Mouse (Mus musculus): Measurements from ENCODE around the gene Tm2d3. TPM values are rescaled to one million over a fixed set of nuclear protein-coding genes. Genes with fewer than 3 reads are reported as not detected.

Gene Tm2d3
- polyA plus RNA-seq, 1 experiment from 2014 or later: 65.9 TPM

- ATAC-seq (replicated peaks; ENCODE audit: low FRiP score): no peak
Observed at GRCm38 (mm10) chr7:65663225-65663790, 27.7 kb upstream of the Tm2d3 start.

GRCm38 (mm10) chr7:65663886-65664285, 27.1 kb upstream of the Tm2d3 start:
- H3K27me3 ChIP-seq (ENCODE audit: control insufficient read depth, insufficient read depth, low read length): no peaks in the 10 kb centered on the region
- no peak overlapping the region for H3K4me2 ChIP-seq (ENCODE audit: low read depth, low read length, severe bottlenecking)
- H3K27ac ChIP-seq (ENCODE audit: low read depth, low read length): no peak overlapping the region
- ATAC-seq (replicated peaks; ENCODE audit: low FRiP score) (no peak), DNase-seq (ENCODE audit: low spot score) (no peak)
- H3K4me1 ChIP-seq (replicated peaks; ENCODE audit: control insufficient read depth, insufficient read depth, low read length): no peaks in the 10 kb centered on the region
- no peaks in the 10 kb centered on the region for H3K36me3 ChIP-seq (ENCODE audit: control insufficient read depth, insufficient read depth, low read length)
- H3K9ac ChIP-seq (ENCODE audit: low read length): no peak overlapping the region
- 93% methylated on average over 14 of the region's 14 CpGs for WGBS
- no peaks in the 10 kb centered on the region for H3K9me3 ChIP-seq (ENCODE audit: control insufficient read depth, low read length)
- no peak overlapping the region for H3K4me3 ChIP-seq (ENCODE audit: low read depth, low read length)

More at GRCm38 (mm10) chr7:65663225-65663790, 27.7 kb upstream of the Tm2d3 start:
- H3K27me3 ChIP-seq (ENCODE audit: control insufficient read depth, insufficient read depth, low read length): no peaks in the 10 kb centered on the region
- no peaks in the 10 kb centered on the region for H3K36me3 ChIP-seq (ENCODE audit: control insufficient read depth, insufficient read depth, low read length)
- H3K4me2 ChIP-seq (ENCODE audit: low read depth, low read length, severe bottlenecking): no peak overlapping the region
- 88% methylated on average over 11 of the region's 11 CpGs for WGBS
- DNase-seq (ENCODE audit: low spot score): no peak
- no peak overlapping the region for H3K4me3 ChIP-seq (ENCODE audit: low read depth, low read length)
- no peaks in the 10 kb centered on the region for H3K9me3 ChIP-seq (ENCODE audit: control insufficient read depth, low read length)
- no peak overlapping the region for H3K9ac ChIP-seq (ENCODE audit: low read length)
- no peaks in the 10 kb centered on the region for H3K4me1 ChIP-seq (replicated peaks; ENCODE audit: control insufficient read depth, insufficient read depth, low read length)
- no peak overlapping the region for H3K27ac ChIP-seq (ENCODE audit: low read depth, low read length)

GRCm38 (mm10) chr7:65667491-65667890, 23.5 kb upstream of the Tm2d3 start:
- no peaks in the 10 kb centered on the region for H3K4me1 ChIP-seq (replicated peaks; ENCODE audit: control insufficient read depth, insufficient read depth, low read length)
- H3K27ac ChIP-seq (ENCODE audit: low read depth, low read length): no peak overlapping the region
- no peaks in the 10 kb centered on the region for H3K27me3 ChIP-seq (ENCODE audit: control insufficient read depth, insufficient read depth, low read length)
- no peaks in the 10 kb centered on the region for H3K36me3 ChIP-seq (ENCODE audit: control insufficient read depth, insufficient read depth, low read length)
- H3K9ac ChIP-seq (ENCODE audit: low read length): no peak overlapping the region
- no peak overlapping the region for H3K4me3 ChIP-seq (ENCODE audit: low read depth, low read length)
- ATAC-seq (replicated peaks; ENCODE audit: low FRiP score) (no peak), DNase-seq (ENCODE audit: low spot score) (no peak)
- H3K4me2 ChIP-seq (ENCODE audit: low read depth, low read length, severe bottlenecking): no peak overlapping the region
- no peaks in the 10 kb centered on the region for H3K9me3 ChIP-seq (ENCODE audit: control insufficient read depth, low read length)
- 95% methylated on average over 6 of the region's 6 CpGs for WGBS

GRCm38 (mm10) chr7:65678050-65678449, 12.9 kb upstream of the Tm2d3 start:
- Histone ChIP-seq H3K36me3 (ENCODE audit: control insufficient read depth, insufficient read depth, low read length) (no peaks in the 10 kb centered on the region; the same call in 1 of the 2 replicates), H3K4me1 (replicated peaks; ENCODE audit: control insufficient read depth, insufficient read depth, low read length) (no peaks in the 10 kb centered on the region), H3K4me2 (ENCODE audit: low read depth, low read length, severe bottlenecking) (no peak overlapping the region), H3K9me3 (ENCODE audit: control insufficient read depth, low read length) (no peaks in the 10 kb centered on the region), H3K27me3 (ENCODE audit: control insufficient read depth, insufficient read depth, low read length) (no peaks in the 10 kb centered on the region), H3K9ac (ENCODE audit: low read length) (no peak overlapping the region), H3K27ac (ENCODE audit: low read depth, low read length) (no peak overlapping the region), H3K4me3 (ENCODE audit: low read depth, low read length) (no peak overlapping the region)
- DNase-seq (ENCODE audit: low spot score) (no peak), ATAC-seq (replicated peaks; ENCODE audit: low FRiP score) (no peak)
- WGBS: 86% methylated on average over 10 of the region's 10 CpGs

GRCm38 (mm10) chr7:65678900-65679595, 11.9 kb upstream of the Tm2d3 start:
- Histone ChIP-seq H3K9ac (ENCODE audit: low read length) (no peak overlapping the region), H3K36me3 (ENCODE audit: control insufficient read depth, insufficient read depth, low read length) (no peaks in the 10 kb centered on the region; the same call in 1 of the 2 replicates), H3K4me3 (ENCODE audit: low read depth, low read length) (no peak overlapping the region), H3K27me3 (ENCODE audit: control insufficient read depth, insufficient read depth, low read length) (no peaks in the 10 kb centered on the region), H3K27ac (ENCODE audit: low read depth, low read length) (no peak overlapping the region), H3K9me3 (ENCODE audit: control insufficient read depth, low read length) (no peaks in the 10 kb centered on the region), H3K4me1 (replicated peaks; ENCODE audit: control insufficient read depth, insufficient read depth, low read length) (no peaks in the 10 kb centered on the region), H3K4me2 (ENCODE audit: low read depth, low read length, severe bottlenecking) (no peak overlapping the region)
- 82% methylated on average over 7 of the region's 7 CpGs for WGBS
- DNase-seq (ENCODE audit: low spot score): no peak
- ATAC-seq (replicated peaks; ENCODE audit: low FRiP score): no peak

- Histone ChIP-seq H3K4me2 (ENCODE audit: low read depth, low read length, severe bottlenecking) (no peak overlapping the region), H3K27me3 (ENCODE audit: control insufficient read depth, insufficient read depth, low read length) (no peaks in the 10 kb centered on the region), H3K9ac (ENCODE audit: low read length) (no peak overlapping the region), H3K36me3 (ENCODE audit: control insufficient read depth, insufficient read depth, low read length) (no peaks in the 10 kb centered on the region; the same call in 1 of the 2 replicates), H3K27ac (ENCODE audit: low read depth, low read length) (no peak overlapping the region), H3K4me1 (replicated peaks; ENCODE audit: control insufficient read depth, insufficient read depth, low read length) (no peaks in the 10 kb centered on the region), H3K4me3 (ENCODE audit: low read depth, low read length) (no peak overlapping the region), H3K9me3 (ENCODE audit: control insufficient read depth, low read length) (no peaks in the 10 kb centered on the region)
- no peak for ATAC-seq (replicated peaks; ENCODE audit: low FRiP score)
- DNase-seq (ENCODE audit: low spot score): no peak
- WGBS: 80% methylated on average over 5 of the region's 5 CpGs
Observed at GRCm38 (mm10) chr7:65681166-65681565, 9.8 kb upstream of the Tm2d3 start.

GRCm38 (mm10) chr7:65684256-65684835, 6.6 kb upstream of the Tm2d3 start:
- Histone ChIP-seq H3K36me3 (ENCODE audit: control insufficient read depth, insufficient read depth, low read length) (no peaks in the 10 kb centered on the region), H3K4me3 (ENCODE audit: low read depth, low read length) (no peak overlapping the region), H3K9me3 (ENCODE audit: control insufficient read depth, low read length) (no peaks in the 10 kb centered on the region), H3K9ac (ENCODE audit: low read length) (no peak overlapping the region), H3K27ac (ENCODE audit: low read depth, low read length) (no peak overlapping the region), H3K4me2 (ENCODE audit: low read depth, low read length, severe bottlenecking) (no peak overlapping the region), H3K4me1 (replicated peaks; ENCODE audit: control insufficient read depth, insufficient read depth, low read length) (no peaks in the 10 kb centered on the region), H3K27me3 (ENCODE audit: control insufficient read depth, insufficient read depth, low read length) (no peaks in the 10 kb centered on the region)
- no peak for DNase-seq (ENCODE audit: low spot score)
- ATAC-seq (replicated peaks; ENCODE audit: low FRiP score): no peak
- WGBS: 58% methylated on average over 7 of the region's 7 CpGs

- Histone ChIP-seq H3K9ac (ENCODE audit: low read length) (no peak overlapping the region), H3K4me3 (ENCODE audit: low read depth, low read length) (no peak overlapping the region), H3K9me3 (ENCODE audit: control insufficient read depth, low read length) (no peaks in the 10 kb centered on the region), H3K27ac (ENCODE audit: low read depth, low read length) (no peak overlapping the region), H3K4me1 (replicated peaks; ENCODE audit: control insufficient read depth, insufficient read depth, low read length) (no peaks in the 10 kb centered on the region), H3K36me3 (ENCODE audit: control insufficient read depth, insufficient read depth, low read length) (no peaks in the 10 kb centered on the region), H3K4me2 (ENCODE audit: low read depth, low read length, severe bottlenecking) (no peak overlapping the region), H3K27me3 (ENCODE audit: control insufficient read depth, insufficient read depth, low read length) (no peaks in the 10 kb centered on the region)
- ATAC-seq (replicated peaks; ENCODE audit: low FRiP score) (no peak), DNase-seq (ENCODE audit: low spot score) (no peak)
- WGBS: 92% methylated on average over 9 of the region's 9 CpGs
Observed at GRCm38 (mm10) chr7:65686664-65687063, 4.3 kb upstream of the Tm2d3 start.

Measured in forebrain, embryonic 11.5 days (tissue).